Mouse (Mus musculus): ENCODE results near the gene Dnah1.

Dnah1 gene

DNA sequence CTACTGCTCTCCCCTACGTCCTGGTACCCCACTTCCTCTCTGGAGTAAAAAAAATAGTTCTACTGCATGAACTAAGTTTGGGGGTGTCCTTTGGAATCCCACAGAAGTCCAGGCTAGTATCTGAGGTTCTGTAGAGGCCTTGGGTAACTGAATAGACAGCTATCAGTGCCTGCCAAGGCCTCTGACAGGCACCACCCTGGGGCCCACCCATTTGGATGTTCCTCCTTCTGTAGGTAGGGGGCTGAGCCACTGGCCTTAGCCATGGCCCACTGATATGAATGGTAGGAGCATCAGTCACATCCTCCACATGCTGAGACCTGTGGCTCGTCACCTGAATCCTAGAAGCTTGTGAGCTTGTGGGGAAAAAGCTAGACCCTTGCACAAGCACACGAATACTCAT is 5.9 kb downstream of the Dnah1 start:
- no peak for DNase-seq (ENCODE audit: low spot score in 2 of 2)

DNA sequence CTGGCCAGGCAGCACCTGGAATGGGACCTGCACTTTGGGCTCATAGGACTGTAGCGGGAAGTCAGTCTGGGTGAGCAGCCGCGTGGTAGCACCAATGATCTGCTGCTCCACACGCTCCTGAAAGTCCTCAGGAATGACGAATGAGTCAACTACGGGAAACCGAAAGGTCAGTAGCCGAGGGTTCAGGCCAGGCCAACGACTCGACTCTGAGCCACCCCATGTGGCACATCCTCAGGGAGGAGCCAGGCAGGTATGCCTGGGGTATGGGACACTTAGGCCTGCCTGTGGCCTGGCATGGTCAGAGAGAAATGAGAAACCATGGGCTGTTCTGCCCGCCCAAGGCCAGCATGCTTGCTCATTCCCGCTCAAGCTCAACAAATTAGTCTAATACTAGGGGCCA is 7.1 kb downstream of the Dnah1 start:
- no peak for DNase-seq (ENCODE audit: low spot score in 2 of 2)

DNA sequence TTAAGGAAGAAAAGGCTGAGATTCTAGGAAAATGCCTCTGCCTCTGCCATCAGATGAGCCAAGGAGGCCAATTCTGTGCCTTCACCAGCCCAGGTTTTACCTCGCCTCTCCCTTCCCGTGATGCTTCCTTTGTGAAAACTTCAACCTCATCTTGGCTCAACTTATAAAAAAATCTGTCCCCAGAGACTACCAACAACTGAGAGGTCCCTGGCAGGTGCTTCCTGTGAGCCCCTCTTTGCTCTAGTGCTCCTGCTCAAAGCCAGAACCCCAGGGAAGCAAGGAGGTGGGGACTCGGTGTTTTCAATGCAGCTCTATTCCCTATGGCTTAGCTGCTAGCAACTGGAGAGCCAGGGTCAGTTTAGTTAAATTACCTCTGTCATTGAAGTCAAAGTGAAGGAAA is 10.5 kb downstream of the Dnah1 start:
- no peak for DNase-seq (ENCODE audit: low spot score in 2 of 2)

DNA sequence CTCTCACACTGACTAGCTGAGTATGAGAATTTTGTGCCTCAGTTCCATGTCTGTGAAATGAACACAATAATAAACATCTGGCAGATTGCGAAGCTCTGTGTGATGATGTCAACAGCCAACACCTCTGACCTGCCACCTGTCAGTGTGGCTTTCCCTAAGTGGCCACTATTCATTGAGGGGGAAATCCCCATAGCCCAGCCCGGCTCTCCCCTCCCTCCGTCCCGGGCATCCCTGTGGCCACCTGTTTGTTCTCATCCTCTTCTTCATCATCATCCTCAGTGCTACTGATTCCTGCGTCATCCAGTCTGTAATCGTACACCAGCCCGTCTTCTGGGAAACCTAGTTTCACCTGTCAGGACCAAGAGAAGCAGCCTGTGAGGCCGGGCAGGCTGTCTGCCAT is 38.0 kb downstream of the Dnah1 start:
- no peak for DNase-seq (ENCODE audit: low spot score in 2 of 2)

DNA sequence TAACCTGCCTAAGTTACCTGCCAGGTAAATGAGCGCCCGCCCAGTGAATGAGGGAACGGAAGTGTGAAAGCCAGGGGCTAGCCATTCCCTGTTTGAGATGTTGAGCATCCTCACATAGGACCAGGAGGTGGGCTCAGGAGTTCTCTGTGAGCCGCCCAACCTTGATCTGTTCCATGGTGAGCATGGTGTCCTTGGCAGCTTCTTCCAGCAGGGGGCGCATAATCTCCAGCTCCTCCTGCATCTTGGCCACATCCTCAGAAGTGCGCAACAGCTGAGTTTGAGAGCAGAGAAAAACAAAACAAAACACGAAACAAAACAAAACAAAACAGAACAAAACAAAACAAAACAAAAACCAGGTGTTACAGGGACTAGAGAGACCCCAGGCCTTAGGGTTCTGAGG is 51.5 kb downstream of the Dnah1 start:
- DNase-seq (ENCODE audit: low spot score in 2 of 2): peak; percentile 28 to 53

DNA sequence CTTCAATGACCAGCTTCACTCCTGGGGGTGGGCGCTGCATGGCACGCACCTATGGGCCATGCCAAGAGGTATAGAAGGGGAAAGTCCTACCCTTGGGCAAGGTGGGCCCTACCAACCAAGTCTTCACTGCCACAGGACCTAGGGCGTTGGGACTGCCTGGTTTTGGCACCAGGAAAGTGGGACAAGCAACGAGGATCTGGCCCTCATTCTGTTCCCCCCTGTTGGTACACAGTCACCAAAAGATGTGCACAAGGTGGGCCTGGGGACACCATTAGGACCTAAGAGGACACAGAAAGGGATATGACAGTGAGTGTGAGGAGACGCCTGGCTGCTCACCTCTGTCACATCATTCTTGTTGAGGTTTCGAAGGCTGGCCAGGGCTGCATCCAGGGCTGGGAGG is 52.6 kb downstream of the Dnah1 start:
- no peak for DNase-seq (ENCODE audit: low spot score in 2 of 2)

DNA sequence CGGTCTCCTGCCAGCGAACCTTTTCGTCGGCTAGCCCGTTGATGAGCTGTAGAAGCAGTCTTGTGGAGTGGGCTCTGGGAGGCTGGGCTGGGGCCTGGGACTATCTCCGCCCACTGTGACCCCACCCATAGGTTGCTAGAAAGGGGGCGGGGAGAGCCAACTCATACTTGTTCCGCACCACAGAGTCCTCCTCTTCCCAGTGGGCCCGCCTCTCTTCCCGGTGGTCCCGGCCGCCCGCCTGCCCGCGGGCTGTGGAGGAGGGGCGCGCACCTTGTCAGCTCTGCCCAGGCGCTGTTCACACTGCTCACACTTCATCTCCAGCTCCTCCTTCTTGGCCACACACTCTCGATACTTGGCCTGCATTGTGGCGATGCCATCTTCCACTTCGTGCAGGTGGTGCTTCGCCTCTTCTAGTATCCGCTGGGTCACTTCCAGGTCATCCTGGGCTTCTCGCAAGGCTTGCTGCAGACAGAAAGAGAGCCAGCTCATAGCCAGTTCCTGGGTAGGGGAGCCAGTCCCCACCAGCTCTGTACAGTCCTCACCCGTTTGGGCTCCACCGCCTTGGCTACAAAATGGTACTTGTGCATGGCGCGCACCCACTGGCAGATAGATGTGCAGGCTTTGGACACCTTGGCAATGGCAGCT is 54.1 kb downstream of the Dnah1 start:
- no peak for DNase-seq (ENCODE audit: low spot score in 2 of 2)

DNA sequence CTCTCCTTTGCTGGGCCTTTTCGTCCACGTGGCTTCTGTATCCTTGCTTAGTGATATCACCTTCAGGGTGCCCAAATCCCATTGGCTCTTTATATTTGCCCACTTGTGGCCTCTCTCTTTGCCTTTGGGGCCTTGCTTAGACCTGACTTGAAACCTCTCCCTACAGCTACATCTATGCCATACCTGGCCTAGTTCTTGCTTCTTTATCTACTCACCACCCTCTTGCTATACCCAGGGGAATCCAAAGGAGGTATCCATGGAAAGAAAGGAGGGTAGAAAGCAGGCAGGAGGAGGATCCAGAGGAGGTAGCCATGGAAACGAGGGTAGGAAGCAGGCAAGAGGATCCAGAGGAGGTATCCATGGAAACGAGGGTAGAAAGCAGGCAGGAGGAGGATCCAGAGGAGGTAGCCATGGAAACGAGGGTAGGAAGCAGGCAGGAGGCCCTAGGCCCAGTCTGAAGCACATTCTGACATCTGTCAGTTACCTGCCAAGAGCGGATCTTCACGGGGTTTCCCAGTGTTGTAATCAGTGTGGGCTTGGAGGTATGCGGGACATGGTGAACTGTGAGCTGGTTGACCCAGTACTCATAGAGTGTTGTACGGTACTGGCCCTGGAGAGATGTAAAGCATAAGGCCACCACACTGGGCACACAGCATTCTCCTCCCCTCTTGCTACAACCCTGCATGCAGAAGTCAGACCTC is 55.2 kb downstream of the Dnah1 start:
- no peak for DNase-seq (ENCODE audit: low spot score in 2 of 2)

DNA sequence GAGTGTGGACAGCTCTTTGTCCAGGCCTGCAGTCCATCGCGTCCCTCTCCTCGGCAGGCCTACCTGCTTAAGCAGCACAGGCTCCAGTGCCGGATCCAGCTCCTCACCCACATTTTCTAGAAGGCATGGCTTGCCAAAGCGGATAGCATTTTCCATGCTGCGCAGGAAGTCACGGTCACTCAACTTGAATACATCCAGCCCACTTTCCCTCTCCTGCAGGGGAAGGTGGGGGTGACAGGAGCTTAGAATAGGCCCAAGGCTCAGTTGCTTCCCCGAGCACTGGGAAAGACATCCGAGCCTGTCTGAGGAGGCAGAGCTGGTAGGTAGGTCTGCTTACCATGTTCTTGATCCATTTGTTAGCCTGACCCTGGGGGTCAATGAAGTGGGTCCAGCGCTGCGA is 56.0 kb downstream of the Dnah1 start:
- DNase-seq (ENCODE audit: low spot score in 2 of 2): no peak

DNA sequence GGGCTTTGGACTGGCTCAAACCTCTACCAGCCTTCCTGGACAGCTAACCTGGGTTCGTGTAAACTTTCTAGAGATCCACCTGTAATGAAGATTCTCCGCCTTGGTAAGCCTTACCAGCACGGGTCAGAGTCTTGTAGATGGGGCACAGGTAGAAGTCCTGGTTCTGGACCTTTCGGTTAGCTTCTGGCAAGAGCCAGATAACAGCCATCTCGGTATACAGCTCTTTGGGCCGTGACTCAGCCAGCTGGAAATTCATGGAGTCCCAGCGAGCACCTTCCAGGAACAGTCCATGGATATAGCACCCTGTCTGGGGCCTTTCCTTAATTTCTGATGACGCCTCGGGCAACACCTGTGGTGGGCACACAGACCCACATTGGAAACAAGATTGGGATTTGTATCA is 62.8 kb downstream of the Dnah1 start:
- no peak for DNase-seq (ENCODE audit: low spot score in 2 of 2)

DNA sequence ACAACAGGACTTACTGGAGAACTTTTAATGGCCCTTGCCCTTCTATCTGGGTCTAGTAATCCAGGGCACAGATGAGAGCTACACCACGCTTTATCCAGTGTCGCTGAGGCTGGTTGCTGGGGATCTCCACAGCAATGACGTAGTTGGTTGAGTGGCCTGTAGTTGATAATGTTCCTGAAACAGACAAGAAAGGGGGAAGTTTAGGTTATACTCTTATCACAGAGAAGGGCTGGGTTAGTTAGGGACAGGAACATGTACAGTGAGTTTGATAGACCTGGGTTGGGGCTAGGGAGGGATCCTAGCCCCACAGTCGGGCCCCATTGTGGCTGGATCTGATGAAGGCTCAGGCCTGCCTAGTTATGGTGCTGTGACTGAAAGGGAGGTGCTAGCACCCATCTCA is 63.3 kb downstream of the Dnah1 start:
- no peak for DNase-seq (ENCODE audit: low spot score in 2 of 2)

DNA sequence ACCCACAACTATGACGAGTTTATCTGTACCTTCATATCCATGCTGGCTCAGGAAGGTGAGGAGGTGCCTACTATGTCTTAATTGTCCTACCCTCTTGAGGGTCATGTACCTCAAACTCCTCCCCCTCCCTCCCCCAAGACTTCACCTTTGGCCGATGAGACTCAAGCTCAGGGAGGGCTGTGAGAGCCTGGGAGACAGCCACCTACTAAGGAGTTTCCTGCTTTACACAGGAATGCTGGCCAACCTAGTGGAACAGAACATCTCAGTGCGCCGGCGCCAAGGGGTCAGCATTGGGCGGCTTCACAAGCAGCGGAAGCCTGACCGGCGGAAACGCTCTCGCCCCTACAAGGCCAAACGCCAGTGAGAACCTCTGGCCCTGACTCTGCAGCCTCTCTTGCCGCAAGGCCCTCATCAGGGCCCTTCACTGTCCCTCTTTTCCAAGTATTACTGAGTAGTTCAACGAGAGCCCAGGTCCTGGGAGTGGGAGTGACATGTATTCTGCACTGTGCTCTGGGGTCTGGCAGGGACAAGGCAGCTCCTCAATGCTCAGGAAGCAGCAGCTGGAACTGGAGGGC is 65.1 kb downstream of the Dnah1 start:
- no peak for DNase-seq (ENCODE audit: low spot score in 2 of 2)

DNA sequence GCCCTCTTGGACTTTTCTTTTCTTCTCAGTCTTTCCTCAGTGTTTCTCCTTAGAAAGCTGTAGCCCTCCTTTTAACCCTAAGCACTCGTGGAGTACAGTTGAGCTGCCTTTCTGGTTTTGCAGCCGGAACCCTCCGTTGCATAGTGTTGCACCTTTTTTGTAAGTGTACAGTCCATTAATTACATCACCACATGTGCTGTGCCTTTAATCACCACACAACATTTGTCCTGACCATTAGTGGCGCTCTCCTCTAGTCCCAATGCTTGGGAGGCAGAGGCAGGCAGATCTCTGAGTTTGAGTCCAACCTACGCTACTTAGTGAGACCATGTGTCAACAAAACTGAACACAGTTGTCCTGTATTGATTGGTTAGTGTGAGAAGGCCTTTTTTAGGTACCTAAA is 71.6 kb downstream of the Dnah1 start:
- DNase-seq (ENCODE audit: low spot score in 2 of 2): no peak

DNA sequence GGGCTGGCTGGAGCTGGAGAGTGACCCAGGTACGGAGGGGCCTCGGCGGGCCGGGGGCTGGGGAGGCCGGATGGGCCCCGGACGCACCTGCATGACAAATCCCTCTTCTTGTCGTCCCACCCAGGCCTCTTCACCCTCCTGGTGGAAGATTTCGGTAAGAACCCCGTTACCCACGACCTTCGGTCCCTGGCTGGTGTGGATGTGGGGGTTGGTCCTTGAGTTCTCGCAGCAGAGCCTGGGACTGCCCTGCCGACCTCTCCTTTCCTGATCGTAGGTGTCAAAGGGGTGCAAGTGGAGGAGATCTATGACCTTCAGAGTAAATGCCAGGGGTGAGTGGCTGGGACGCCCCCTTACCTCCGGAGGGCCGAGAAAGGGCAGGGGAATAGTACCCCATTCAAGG is 72.1 kb downstream of the Dnah1 start:
- DNase-seq (ENCODE audit: low spot score in 2 of 2): no peak

DNA sequence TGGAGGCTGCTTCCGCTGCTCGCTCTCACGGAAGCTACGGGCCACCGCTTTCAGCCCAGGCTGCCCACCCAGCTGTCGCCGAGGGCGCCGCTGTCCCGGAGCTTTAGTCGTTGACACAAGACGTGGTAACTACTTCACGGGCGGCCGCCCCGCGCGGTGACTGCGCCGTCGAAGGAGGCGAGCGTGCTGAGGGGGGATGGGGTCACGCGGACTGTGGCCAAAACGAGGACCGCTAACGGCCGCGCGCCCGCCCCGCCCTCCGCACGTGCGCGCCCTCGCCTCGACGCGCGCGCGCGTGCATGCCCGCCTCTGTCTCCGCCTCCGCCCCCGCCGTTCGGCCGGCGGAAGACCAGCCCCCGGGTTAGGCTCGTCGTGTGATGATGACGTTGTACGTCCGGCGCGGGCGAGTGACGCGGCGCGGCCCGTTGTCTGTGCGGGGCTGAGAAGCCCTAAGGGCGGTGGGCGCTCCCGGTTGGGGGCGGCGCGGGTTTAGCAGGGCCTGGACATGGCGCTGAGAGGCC is 72.6 kb downstream of the Dnah1 start, which contains the start of the genes Phf7 and Bap1:
TSS of gene Phf7 (minus strand) at position 234 of the 521 bp plus-strand sequence.
TSS of gene Bap1 (plus strand) at position 367 of the 521 bp plus-strand sequence.
- DNase-seq (ENCODE audit: low spot score in 2 of 2): peak; percentile 92 to 93

DNA sequence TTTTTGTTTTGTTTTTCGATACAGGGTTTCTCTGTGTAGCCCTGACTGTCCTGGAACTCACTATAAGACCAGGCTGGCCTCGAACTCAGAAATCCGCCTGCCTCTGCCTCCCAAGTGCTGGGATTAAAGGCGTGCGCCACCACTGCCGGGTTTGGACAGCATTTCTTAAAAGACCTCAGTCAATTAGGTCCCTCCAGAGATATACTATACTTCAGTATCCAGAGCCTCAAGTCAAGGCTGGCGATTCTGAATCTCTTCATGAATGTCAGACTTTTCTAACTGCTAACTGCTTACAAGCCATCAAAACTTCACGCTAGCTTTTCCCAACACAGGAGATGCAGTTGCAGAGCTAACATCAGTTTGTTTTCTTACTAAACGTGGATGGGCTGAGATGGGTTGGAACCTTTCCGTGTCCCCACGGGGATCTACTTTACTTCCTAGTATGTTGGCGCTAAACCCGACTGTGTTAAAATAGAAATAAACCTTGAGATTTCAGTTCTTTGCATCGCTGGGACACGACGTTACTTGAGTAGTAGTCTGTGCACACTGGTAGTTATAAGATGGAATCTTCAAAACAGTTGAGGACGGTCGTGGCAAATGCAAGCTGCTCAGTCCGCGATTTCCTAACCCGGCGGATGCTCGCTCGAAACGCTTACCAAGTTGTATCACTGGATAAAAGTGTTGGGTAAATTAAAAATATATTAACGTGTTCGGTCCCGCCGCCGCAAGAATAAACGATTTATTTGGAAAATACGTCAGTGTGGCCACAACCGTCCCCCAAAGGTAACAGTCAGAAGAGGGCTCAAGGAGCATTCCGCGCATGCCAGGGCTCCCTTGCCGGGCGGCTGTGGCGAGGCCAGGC is 73.2 kb downstream of the Dnah1 start:
- no peak for DNase-seq (ENCODE audit: low spot score in 2 of 2)

DNA sequence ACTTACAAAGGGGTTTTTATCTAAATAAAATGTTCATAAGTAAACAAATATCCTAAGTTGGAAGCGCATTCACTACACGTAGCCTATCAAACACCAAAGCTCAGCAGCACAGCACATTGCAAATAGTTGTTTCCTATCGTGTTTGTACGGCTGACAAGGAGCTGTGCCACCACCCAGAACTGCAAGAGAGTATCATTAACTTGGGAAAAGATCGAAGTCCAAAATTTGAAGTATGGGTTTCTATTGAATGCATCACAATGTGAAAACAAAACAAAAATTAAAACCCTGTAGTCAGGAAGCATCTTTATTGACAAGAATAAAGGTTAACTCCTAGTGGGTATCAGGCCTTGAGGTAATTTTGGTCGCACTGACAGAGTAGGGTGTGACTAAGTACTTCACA is 75.3 kb downstream of the Dnah1 start:
- DNase-seq (ENCODE audit: low spot score in 2 of 2): no peak

DNA sequence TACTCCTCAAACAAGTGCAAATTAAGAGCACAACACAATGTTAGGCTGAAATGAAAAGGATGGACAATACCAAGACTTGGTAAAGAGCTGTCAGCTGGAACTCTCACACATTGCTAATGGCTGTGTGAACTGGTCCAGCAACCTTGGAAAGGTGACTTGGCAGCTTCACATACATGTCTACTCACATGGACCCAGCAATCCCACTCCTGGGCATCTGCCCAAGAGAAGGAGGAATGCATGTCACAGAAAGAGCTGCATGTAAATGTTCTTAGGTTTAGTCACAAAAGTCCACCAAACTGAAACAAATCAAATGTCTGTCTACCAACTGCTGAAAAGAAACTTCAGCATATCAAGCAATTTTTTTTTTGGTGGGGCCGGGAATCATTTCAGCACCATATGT is 77.8 kb downstream of the Dnah1 start:
- no peak for DNase-seq (ENCODE audit: low spot score in 2 of 2)

DNA sequence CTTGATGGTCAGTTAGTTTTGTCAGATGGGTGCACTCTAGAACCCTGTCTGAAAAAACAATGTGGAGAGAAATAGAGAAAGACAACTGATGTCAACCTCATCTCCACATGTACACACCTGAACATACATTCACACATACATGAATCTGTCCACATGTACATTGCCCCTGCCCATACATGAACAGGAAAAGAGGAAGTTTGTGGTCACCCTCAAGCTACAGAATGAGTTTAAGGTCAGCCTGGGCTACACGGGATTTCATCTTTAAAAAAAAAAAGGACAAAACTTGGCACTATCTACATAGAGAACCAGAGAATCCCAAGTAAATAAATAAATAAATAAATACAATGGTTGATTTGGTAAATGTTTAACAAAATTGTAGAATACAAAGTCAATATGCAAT is 78.9 kb downstream of the Dnah1 start:
- DNase-seq (ENCODE audit: low spot score in 2 of 2): no peak

DNA sequence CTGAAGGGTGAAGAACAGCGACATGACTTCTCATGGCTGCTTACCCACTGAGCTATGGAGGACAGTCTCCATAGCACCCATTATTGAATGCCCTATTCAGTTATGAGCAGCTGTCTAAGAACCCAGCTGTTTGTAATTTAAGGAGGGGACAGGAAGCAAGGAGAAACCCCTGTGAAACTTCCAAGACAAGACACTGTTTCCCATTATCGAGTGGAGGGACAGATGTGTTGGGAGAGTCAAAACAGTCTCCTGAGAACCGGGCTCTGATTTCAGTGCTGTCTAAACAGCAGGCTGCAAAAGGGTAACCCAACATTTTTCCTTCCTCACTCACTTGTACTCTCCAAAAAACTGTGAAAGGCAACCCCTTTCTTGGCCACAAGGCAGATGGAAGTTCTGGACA is 83.2 kb downstream of the Dnah1 start:
- DNase-seq (ENCODE audit: low spot score in 2 of 2): no peak

DNA sequence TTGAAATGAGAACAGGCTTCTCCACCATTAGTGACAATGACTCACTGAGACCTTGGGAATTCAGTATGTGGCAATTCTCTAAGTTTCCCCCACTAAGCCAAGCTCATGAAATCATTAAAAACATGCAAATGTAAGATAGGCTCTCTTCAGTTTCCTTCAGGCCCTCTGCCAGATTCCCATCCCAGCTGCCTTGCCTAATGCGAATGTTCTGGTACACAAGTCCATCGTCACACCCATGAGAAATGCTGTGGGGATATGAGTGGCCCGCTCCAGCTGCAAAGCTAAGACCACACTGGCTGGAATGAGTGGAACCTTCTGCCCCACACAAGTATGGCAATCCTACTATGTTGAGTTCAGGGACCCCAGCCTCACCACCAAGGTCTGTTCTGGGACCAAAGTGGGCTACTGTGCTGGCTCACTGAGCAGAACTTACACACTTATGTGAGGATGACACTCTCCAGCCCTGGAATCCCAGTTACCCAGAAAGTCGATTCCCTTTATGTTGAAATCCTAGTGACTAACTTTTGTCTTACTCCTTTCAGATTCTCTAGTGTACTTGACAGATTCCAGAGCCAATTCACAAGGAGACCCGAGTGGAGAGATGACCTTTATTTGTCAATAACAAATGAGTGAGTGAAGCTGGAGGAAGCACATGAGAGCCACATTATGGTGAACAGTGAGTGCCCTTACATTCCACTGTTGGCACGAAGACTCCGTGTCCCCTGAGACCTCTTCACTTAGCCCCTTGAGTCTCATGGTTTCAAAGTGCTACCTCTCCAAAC is 86.4 kb downstream of the Dnah1 start:
- peak; percentile 80 to 86 for DNase-seq (ENCODE audit: low spot score in 2 of 2)

Measured in heart, adult 9 months (tissue).